Mouse (Mus musculus): ENCODE measurements around the gene Tgfbr3l. TPM values are rescaled to one million over a fixed set of nuclear protein-coding genes. Genes with fewer than 3 reads are reported as not detected.
A peak's percentile ranks its signal among the peaks of the same experiment; 100 is the strongest.

The Tgfbr3l gene
- 10 to 100 TPM in 3 of 4 experiments, 1 to 10 TPM in 1; 9.2 to 17.6 (median 12.5) TPM for total RNA-seq (2022)

- peak in 1 of 2 experiments; percentile 22 for DNase-seq (ENCODE audit: low spot score in 2 of 2)
These were observed at the start of gene Tgfbr3l for GRCm38 (mm10) chr8:4247951-4248540. Gene Tgfbr3l, plus strand, starts transcription at chr8:4248214.

GRCm38 (mm10) chr8:4201321-4201720 lies 46.7 kb upstream of the Tgfbr3l start:
- no peak for DNase-seq (ENCODE audit: low spot score in 2 of 2)

- no peak for DNase-seq (ENCODE audit: low spot score in 2 of 2)
These were observed 42.5 kb upstream of the Tgfbr3l start for GRCm38 (mm10) chr8:4205246-4206123.

- peak; percentile 32 to 54 for DNase-seq (ENCODE audit: low spot score in 2 of 2)
These were observed 41.6 kb upstream of the Tgfbr3l start for GRCm38 (mm10) chr8:4206182-4207015.

GRCm38 (mm10) chr8:4207016-4207350 lies 41.0 kb upstream of the Tgfbr3l start:
- DNase-seq (ENCODE audit: low spot score in 2 of 2) = no peak

GRCm38 (mm10) chr8:4211097-4211496 lies 36.9 kb upstream of the Tgfbr3l start:
- no peak for DNase-seq (ENCODE audit: low spot score in 2 of 2)

GRCm38 (mm10) chr8:4212809-4213209 lies 35.2 kb upstream of the Tgfbr3l start:
- no peak for DNase-seq (ENCODE audit: low spot score in 2 of 2)

GRCm38 (mm10) chr8:4213210-4214005 lies 34.6 kb upstream of the Tgfbr3l start:
- no peak for DNase-seq (ENCODE audit: low spot score in 2 of 2)

GRCm38 (mm10) chr8:4214006-4214980 lies 33.7 kb upstream of the Tgfbr3l start:
- peak in 1 of 2 experiments; percentile 47 for DNase-seq (ENCODE audit: low spot score in 2 of 2)

GRCm38 (mm10) chr8:4216296-4216695 lies 31.7 kb upstream of the Tgfbr3l start:
- DNase-seq (ENCODE audit: low spot score in 2 of 2) = no peak

GRCm38 (mm10) chr8:4216791-4217621 lies 31.0 kb upstream of the Tgfbr3l start, which contains the start of gene Prr36:
Gene Prr36, minus strand, starts transcription at chr8:4217459.
- peak in 1 of 2 experiments; percentile 62 for DNase-seq (ENCODE audit: low spot score in 2 of 2)

GRCm38 (mm10) chr8:4219617-4220016 lies 28.4 kb upstream of the Tgfbr3l start:
- peak in 1 of 2 experiments; percentile 50 for DNase-seq (ENCODE audit: low spot score in 2 of 2)

- DNase-seq (ENCODE audit: low spot score in 2 of 2) = no peak
These were observed 26.0 kb upstream of the Tgfbr3l start for GRCm38 (mm10) chr8:4222059-4222458.

- no peak for DNase-seq (ENCODE audit: low spot score in 2 of 2)
These were observed 21.7 kb upstream of the Tgfbr3l start for GRCm38 (mm10) chr8:4226323-4226722.

- DNase-seq (ENCODE audit: low spot score in 2 of 2) = no peak
These were observed 21.2 kb upstream of the Tgfbr3l start, which contains the start of gene Lrrc8e for GRCm38 (mm10) chr8:4226739-4227347. Gene Lrrc8e, plus strand, starts transcription at chr8:4226827.

- no peak for DNase-seq (ENCODE audit: low spot score in 2 of 2)
These were observed 20.1 kb upstream of the Tgfbr3l start for GRCm38 (mm10) chr8:4227919-4228318.

- DNase-seq (ENCODE audit: low spot score in 2 of 2) = no peak
These were observed 18.2 kb upstream of the Tgfbr3l start for GRCm38 (mm10) chr8:4229784-4230183.

GRCm38 (mm10) chr8:4230612-4231351 lies 17.2 kb upstream of the Tgfbr3l start:
- no peak for DNase-seq (ENCODE audit: low spot score in 2 of 2)

Data from left cerebral cortex, adult 8-10 months (tissue).